Mouse (Mus musculus): ENCODE results near the gene Tspan18. TPM values are rescaled to one million over a fixed set of nuclear protein-coding genes. Genes with fewer than 3 reads are reported as not detected.

Gene Tspan18
- polyA plus RNA-seq, 2 experiments, result 2.2 to 2.3 TPM

DNA sequence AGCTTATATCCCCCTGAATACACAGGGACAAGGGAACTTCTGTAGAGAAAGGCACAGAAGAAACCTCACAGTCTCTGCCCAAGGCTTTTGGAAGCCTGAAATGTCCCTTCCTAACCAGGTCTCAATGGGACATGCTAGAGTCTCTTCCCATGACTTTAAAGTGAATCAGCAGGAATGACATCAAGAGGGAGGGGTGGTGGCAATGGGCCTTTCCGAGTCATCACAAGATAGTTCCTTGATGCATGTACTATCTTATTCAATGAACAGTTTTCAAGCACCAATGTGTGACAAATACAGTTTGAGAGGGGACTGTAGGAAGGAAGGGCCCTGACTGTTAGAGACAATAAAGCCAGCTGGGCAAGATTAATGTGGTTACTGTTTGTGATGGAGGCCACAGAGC, 20.3 kb upstream of the Tspan18 start:
- TF ChIP-seq EP300 (IDR thresholded peaks at IDR 0.05; ENCODE audit: low read depth), result no peak
- H3K9me3 ChIP-seq (ENCODE audit: control insufficient read depth, low read length), result no peaks in the 10 kb centered on the region
- peak overlapping the region; percentile 14 for H3K9ac ChIP-seq (replicated peaks)
- ATAC-seq (ENCODE audit: insufficient read depth) (no peak), DNase-seq (ENCODE audit: low read depth in 3 of 3, low spot score in 3 of 3) (no peak)
- peak overlapping the region; percentile 27 for H3K27ac ChIP-seq
- no peak overlapping the region for H3K4me3 ChIP-seq (ENCODE audit: insufficient read depth in 1 of 2, low read depth in 2 of 2, low read length in 2 of 2)
- peaks cover 34 to 62% of the 10 kb centered on the region in 2 experiments for H3K4me1 ChIP-seq (replicated peaks; ENCODE audit: control insufficient read depth in 2 of 2, insufficient read depth in 2 of 2, low read length in 1 of 2)
- H3K36me3 ChIP-seq (replicated peaks; ENCODE audit: control insufficient read depth, insufficient read depth, low read depth), result no peaks in the 10 kb centered on the region
- H3K4me2 ChIP-seq (ENCODE audit: low read depth), result peak overlapping the region; percentile 77
- no peaks in the 10 kb centered on the region for H3K27me3 ChIP-seq (ENCODE audit: control insufficient read depth, insufficient read depth, low read length)
- 35% methylated on average over 1 of the region's 1 CpGs for WGBS (ENCODE audit: insufficient replicate concordance)

DNA sequence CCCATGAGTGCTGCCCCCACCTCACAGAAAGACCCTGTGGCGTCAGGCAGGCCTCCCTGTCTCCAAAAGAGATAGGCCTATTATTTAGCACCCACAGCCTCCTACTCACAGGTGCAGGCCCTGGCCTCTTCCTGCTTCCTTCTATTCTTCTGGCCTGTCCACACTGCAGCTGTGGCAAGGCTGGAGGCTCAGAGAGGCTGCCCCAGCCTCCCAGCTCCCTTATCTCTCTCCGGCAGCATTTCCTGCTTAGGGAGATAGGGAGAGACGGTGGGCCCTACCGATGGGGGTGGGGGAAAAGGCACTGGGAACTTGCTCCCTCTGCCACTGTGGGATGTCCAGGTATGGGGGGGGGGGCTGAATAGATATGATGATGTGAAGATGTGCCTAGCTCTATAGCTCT, 19.4 kb upstream of the Tspan18 start:
- ATAC-seq (ENCODE audit: insufficient read depth) (peak; percentile 96), DNase-seq (ENCODE audit: low read depth in 3 of 3, low spot score in 3 of 3) (peak; percentile 83 to 91 (median 87))
- no peak for TF ChIP-seq CTCF (IDR thresholded peaks at IDR 0.05; ENCODE audit: low read depth)
- peak; percentile 94 for TF ChIP-seq EP300 (IDR thresholded peaks at IDR 0.05; ENCODE audit: low read depth)
- Histone ChIP-seq H3K4me3 (ENCODE audit: insufficient read depth in 1 of 2, low read depth in 2 of 2, low read length in 2 of 2) (peak overlapping the region; percentile 47 to 55), H3K36me3 (replicated peaks; ENCODE audit: control insufficient read depth, insufficient read depth, low read depth) (no peaks in the 10 kb centered on the region), H3K9ac (replicated peaks) (peak overlapping the region; percentile 72), H3K4me1 (replicated peaks; ENCODE audit: control insufficient read depth in 2 of 2, insufficient read depth in 2 of 2, low read length in 1 of 2) (peaks cover 34 to 61% of the 10 kb centered on the region in 2 experiments), H3K4me2 (ENCODE audit: low read depth) (peak overlapping the region; percentile 77), H3K27ac (peak overlapping the region; percentile 63), H3K27me3 (ENCODE audit: control insufficient read depth, insufficient read depth, low read length) (no peaks in the 10 kb centered on the region), H3K9me3 (ENCODE audit: control insufficient read depth, low read length) (no peaks in the 10 kb centered on the region)
- 4% methylated on average over 4 of the region's 4 CpGs for WGBS (ENCODE audit: insufficient replicate concordance)

DNA sequence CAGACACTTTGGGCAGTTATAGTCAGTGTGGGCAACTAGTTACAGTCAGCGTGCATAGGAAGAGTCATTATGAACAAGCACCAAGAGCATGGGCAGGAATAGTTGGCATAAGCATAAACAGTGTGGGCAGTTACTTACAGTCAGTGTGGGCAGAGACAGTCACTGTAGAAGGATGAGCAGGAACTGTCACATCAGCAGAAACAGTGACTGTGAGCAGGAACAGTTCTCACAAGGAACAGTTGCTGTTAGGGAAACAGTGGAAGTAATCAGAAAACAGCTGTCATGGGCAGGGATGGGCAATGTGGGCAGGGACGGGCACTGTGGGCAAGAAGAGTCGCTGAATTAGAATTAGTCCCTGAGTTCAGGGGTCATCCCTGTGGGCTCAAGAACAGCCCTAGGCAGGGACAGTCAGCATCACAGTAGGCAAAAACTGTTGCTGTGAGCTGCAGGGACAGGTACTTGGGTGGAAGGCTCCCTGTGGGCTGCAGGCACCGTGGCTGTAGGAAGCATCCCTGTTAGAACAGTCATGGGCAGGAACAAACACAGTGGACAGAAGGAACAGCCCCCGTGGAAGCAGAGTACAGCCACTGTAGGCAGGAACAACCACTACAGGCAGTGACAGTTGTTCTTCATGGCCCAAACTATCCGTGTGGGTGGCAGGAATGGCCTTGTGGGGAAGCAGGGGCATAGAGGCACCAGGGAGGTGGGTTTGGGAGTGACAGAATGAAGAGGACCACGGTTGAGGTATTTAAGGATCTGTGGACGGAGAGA, 18.8 kb upstream of the Tspan18 start:
- TF ChIP-seq EP300 (IDR thresholded peaks at IDR 0.05; ENCODE audit: low read depth) (no peak), CTCF (IDR thresholded peaks at IDR 0.05; ENCODE audit: low read depth) (no peak)
- Histone ChIP-seq H3K4me3 (ENCODE audit: insufficient read depth in 1 of 2, low read depth in 2 of 2, low read length in 2 of 2) (peak overlapping the region; percentile 47 to 55), H3K4me2 (ENCODE audit: low read depth) (peak overlapping the region; percentile 77), H3K27ac (peak overlapping the region; percentile 63), H3K36me3 (replicated peaks; ENCODE audit: control insufficient read depth, insufficient read depth, low read depth) (no peaks in the 10 kb centered on the region), H3K9me3 (ENCODE audit: control insufficient read depth, low read length) (no peaks in the 10 kb centered on the region), H3K27me3 (ENCODE audit: control insufficient read depth, insufficient read depth, low read length) (no peaks in the 10 kb centered on the region), H3K4me1 (replicated peaks; ENCODE audit: control insufficient read depth in 2 of 2, insufficient read depth in 2 of 2, low read length in 1 of 2) (peaks cover 34 to 56% of the 10 kb centered on the region in 2 experiments), H3K9ac (replicated peaks) (peak overlapping the region; percentile 72)
- ATAC-seq (ENCODE audit: insufficient read depth) (peak; percentile 50; the same call in 1 of the 2 replicates), DNase-seq (ENCODE audit: low read depth in 3 of 3, low spot score in 3 of 3) (no peak)
- WGBS (ENCODE audit: insufficient replicate concordance), result 24% methylated on average over 8 of the region's 8 CpGs

DNA sequence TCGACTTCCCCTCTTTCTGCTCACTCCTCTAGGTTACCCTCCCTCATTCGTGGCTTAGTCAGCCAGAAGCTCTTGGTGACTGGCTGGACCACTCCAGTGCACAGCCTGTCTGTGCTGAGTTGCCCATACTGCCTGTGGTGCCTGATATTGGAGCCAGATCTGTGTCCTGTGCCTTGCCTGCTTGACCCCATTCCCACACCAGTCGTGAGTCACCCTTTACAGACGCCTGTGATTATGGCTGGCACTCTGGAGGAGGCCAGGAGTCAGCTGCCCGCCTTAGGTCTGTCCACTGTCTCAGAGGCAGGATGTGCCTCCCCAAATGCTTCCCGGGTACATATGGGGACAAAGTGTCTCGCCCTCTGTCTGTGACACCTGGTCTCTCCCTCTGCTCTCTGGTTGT, 17.0 kb upstream of the Tspan18 start:
- no peak overlapping the region for H3K9ac ChIP-seq (replicated peaks)
- TF ChIP-seq CTCF (IDR thresholded peaks at IDR 0.05; ENCODE audit: low read depth) (no peak), EP300 (IDR thresholded peaks at IDR 0.05; ENCODE audit: low read depth) (no peak)
- 53% methylated on average over 7 of the region's 7 CpGs for WGBS (ENCODE audit: insufficient replicate concordance)
- ATAC-seq (ENCODE audit: insufficient read depth) (no peak), DNase-seq (ENCODE audit: low read depth in 3 of 3, low spot score in 3 of 3) (no peak)
- H3K9me3 ChIP-seq (ENCODE audit: control insufficient read depth, low read length), result no peaks in the 10 kb centered on the region
- no peaks in the 10 kb centered on the region for H3K36me3 ChIP-seq (replicated peaks; ENCODE audit: control insufficient read depth, insufficient read depth, low read depth)
- H3K27ac ChIP-seq, result no peak overlapping the region
- no peak overlapping the region for H3K4me3 ChIP-seq (ENCODE audit: insufficient read depth in 1 of 2, low read depth in 2 of 2, low read length in 2 of 2)
- no peak overlapping the region for H3K4me2 ChIP-seq (ENCODE audit: low read depth)
- peaks cover 26 to 46% of the 10 kb centered on the region in 2 experiments for H3K4me1 ChIP-seq (replicated peaks; ENCODE audit: control insufficient read depth in 2 of 2, insufficient read depth in 2 of 2, low read length in 1 of 2)
- H3K27me3 ChIP-seq (ENCODE audit: control insufficient read depth, insufficient read depth, low read length), result no peaks in the 10 kb centered on the region

DNA sequence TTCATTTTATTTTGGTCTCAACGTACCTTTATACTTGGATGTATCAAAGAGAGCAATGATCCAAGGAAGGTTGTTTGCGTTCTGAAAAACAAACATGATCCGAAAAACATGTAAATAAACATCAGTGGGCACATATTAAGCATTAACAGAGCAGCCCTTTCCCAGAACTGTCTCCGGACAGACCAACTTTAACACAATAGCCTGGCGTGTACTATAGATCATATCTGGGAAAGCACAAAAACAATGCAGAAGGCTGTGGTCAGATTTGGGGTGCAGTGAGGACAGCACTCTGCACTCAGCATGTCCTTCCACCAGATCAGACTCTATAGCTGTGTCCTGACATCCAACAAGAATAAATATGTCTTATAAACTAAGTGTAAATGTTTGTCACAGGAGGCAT, 12.7 kb upstream of the Tspan18 start:
- no peak overlapping the region for H3K4me3 ChIP-seq (ENCODE audit: insufficient read depth in 1 of 2, low read depth in 2 of 2, low read length in 2 of 2)
- no peak overlapping the region for H3K27ac ChIP-seq
- no peaks in the 10 kb centered on the region for H3K36me3 ChIP-seq (replicated peaks; ENCODE audit: control insufficient read depth, insufficient read depth, low read depth)
- DNase-seq (ENCODE audit: low read depth in 3 of 3, low spot score in 3 of 3) (no peak), ATAC-seq (ENCODE audit: insufficient read depth) (no peak)
- no peaks in the 10 kb centered on the region for H3K27me3 ChIP-seq (ENCODE audit: control insufficient read depth, insufficient read depth, low read length)
- H3K4me2 ChIP-seq (ENCODE audit: low read depth), result no peak overlapping the region
- H3K9me3 ChIP-seq (ENCODE audit: control insufficient read depth, low read length), result no peaks in the 10 kb centered on the region
- H3K4me1 ChIP-seq (replicated peaks; ENCODE audit: control insufficient read depth in 2 of 2, insufficient read depth in 2 of 2, low read length in 1 of 2), result peaks cover 7 to 25% of the 10 kb centered on the region in 2 experiments
- H3K9ac ChIP-seq (replicated peaks), result no peak overlapping the region
- TF ChIP-seq CTCF (IDR thresholded peaks at IDR 0.05; ENCODE audit: low read depth) (no peak), EP300 (IDR thresholded peaks at IDR 0.05; ENCODE audit: low read depth) (no peak)
- 54% methylated on average over 5 of the region's 5 CpGs for WGBS (ENCODE audit: insufficient replicate concordance)

All from liver, embryonic 14.5 days (tissue).